Mouse (Mus musculus) lung, adult 2 months (tissue): ENCODE measurements around the gene Thap4.

Experiments
- CTCF ChIP-seq: fragments of 200-500 bp; IDR thresholded peaks from 2 replicates; pipeline ENCODE4 v1.5.1; 2011; ENCODE audit warnings: mild to moderate bottlenecking, low read length, control low read depth; ENCODE audit not compliant: insufficient read depth
- POLR2A ChIP-seq: fragments of 200-500 bp; IDR thresholded peaks from 2 replicates; pipeline ENCODE4 v1.6.1; 2011; ENCODE audit warnings: low read depth, mild to moderate bottlenecking, control low read depth, low read length, borderline replicate concordance; ENCODE audit errors: extremely low read depth

DNA sequence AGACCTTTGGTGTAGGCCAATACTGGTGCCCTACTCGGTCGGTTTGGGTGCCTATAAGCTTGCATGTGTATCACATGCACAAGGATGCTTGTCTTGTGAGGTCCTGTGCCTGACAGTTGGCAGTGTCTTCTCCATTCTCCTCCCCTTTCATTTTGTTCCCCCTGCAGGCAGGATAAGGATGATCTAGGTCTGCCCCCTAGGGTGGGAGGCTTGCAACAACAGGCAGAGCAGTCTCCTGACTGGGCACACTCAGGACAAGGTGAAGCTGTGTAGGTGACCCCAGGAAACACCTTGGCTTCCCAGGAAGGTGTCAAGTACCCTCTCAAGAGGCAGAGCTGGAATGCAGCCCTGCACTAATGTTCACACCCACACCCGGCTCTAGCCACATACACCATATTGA is 27.7 kb downstream of the Thap4 start:
- TF ChIP-seq CTCF (peak; percentile 96), POLR2A (no peak)
